Mouse (Mus musculus): ENCODE measurements around the gene 1110059E24Rik.

DNA sequence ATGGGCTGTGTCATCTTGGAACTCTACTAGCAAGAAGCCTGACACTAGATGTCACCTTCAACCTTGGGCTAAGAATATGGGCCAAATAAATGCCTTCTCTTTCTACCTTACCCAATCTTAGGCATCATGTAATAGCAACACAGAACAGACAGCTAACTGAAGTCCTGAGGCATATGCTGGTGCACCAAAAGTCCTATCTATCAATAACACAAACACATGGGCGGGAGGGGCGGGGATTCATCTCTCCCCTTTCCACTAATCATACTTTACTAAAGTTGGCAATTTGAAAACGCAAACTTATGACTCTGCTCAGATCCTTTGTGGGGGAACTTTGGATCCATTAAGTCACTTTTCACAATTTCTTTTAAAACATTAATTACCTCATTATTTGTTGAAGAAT, 84.8 kb downstream of the 1110059E24Rik start:
- TF ChIP-seq EP300 (IDR thresholded peaks at IDR 0.05; ENCODE audit: insufficient read depth, low read depth, low read length) (no peak), CTCF (IDR thresholded peaks at IDR 0.05) (no peak), POLR2A (IDR thresholded peaks at IDR 0.05; ENCODE audit: insufficient read depth, low read depth, low read length) (no peak)
